In genomic region chr1:134816617-134817016, GRCm38 (mm10) we compare ENCODE assay signal across 8 mouse cellular contexts.
DNase-seq lines count a peak whose midpoint lies in the region; ATAC-seq and TF ChIP-seq lines count a peak whose summit lies in the region.

No protein-coding gene starts in this region.

- H3K9me3 ChIP-seq in hindbrain, postnatal 0 days (ENCODE audit: low read length): no peaks in the 10 kb centered on the region
- H3K9me3 ChIP-seq in lung, embryonic 14.5 days (ENCODE audit: low read depth, low read length): no peaks in the 10 kb centered on the region

- no peak overlapping the region for H3K4me2 ChIP-seq in hindbrain, postnatal 0 days (ENCODE audit: low read depth, low read length)
- no peak overlapping the region for H3K4me2 ChIP-seq in lung, embryonic 14.5 days

- no peak overlapping the region for H3K9ac ChIP-seq in hindbrain, postnatal 0 days (replicated peaks; ENCODE audit: low read length)
- no peak overlapping the region for H3K9ac ChIP-seq in lung, embryonic 14.5 days

- intact Hi-C loops in left cerebral cortex, postnatal 36 days (cut with DNase I): no loop called here

- ATAC-seq in hindbrain, postnatal 0 days: peak; percentile 67; the same call in 1 of the 2 replicates
- ATAC-seq in lung, embryonic 14.5 days (ENCODE audit: insufficient read depth): peak; percentile 96
- no peak for ATAC-seq in erythroblast, adult 5-6 weeks (replicated peaks; ENCODE audit: low FRiP score, poor library complexity, severe bottlenecking)

- no peaks in the 10 kb centered on the region for H3K36me3 ChIP-seq in hindbrain, postnatal 0 days (ENCODE audit: insufficient read depth, low read length)
- H3K36me3 ChIP-seq in lung, embryonic 14.5 days (ENCODE audit: insufficient read depth): no peaks in the 10 kb centered on the region

- H3K27me3 ChIP-seq in hindbrain, postnatal 0 days (ENCODE audit: insufficient read depth, low read length): no peaks in the 10 kb centered on the region
- no peaks in the 10 kb centered on the region for H3K27me3 ChIP-seq in lung, embryonic 14.5 days (ENCODE audit: insufficient read depth, low read length)

- H3K4me3 ChIP-seq in hindbrain, postnatal 0 days (ENCODE audit: low read length): no peak overlapping the region
- no peak overlapping the region for H3K4me3 ChIP-seq in lung, embryonic 14.5 days (ENCODE audit: low read depth, low read length)

- TF ChIP-seq CTCF in hindbrain, postnatal 0 days (IDR thresholded peaks at IDR 0.05; ENCODE audit: low read depth): no peak
- peak; percentile 35 for TF ChIP-seq CTCF in lung, embryonic 14.5 days (IDR thresholded peaks at IDR 0.05; ENCODE audit: low read depth)

- no peaks in the 10 kb centered on the region for H3K4me1 ChIP-seq in hindbrain, postnatal 0 days (ENCODE audit: insufficient read depth, low read length)
- peaks cover 23% of the 10 kb centered on the region for H3K4me1 ChIP-seq in lung, embryonic 14.5 days (ENCODE audit: insufficient read depth)

- H3K27ac ChIP-seq in hindbrain, postnatal 0 days: no peak overlapping the region
- peak overlapping the region; percentile 85 for H3K27ac ChIP-seq in lung, embryonic 14.5 days (ENCODE audit: low read depth)

- WGBS in hindbrain, postnatal 0 days: 33% methylated on average over 6 of the region's 6 CpGs
- WGBS in lung, embryonic 14.5 days: 29% methylated on average over 6 of the region's 6 CpGs

- DNase-seq in urinary bladder, postnatal 25 days (ENCODE audit: low spot score): peak; percentile 30
- no peak for DNase-seq in urinary bladder, adult 2 months (ENCODE audit: low spot score)
- DNase-seq in gastrocnemius, adult 8-10 months (ENCODE audit: low spot score in 2 of 2): peak; percentile 43 to 67
- peak; percentile 74 for DNase-seq in hindbrain, postnatal 0 days (ENCODE audit: low spot score)
- peak; percentile 97 for DNase-seq in lung, embryonic 14.5 days
- DNase-seq in T-cell, adult 2 months (ENCODE audit: low spot score): no peak
- DNase-seq in left cerebral cortex, postnatal 36 days (ENCODE audit: low spot score in 2 of 2): no peak

Comparison
In these comparisons a context has a peak if more than half of its experiments do, and no peak if none do; other contexts are left out.
1. DNase-seq: peak in urinary bladder, postnatal 25 days (single experiment), gastrocnemius, adult 8-10 months (2 of 2), hindbrain, postnatal 0 days (single experiment) and lung, embryonic 14.5 days (single experiment); none in urinary bladder, adult 2 months (single experiment), T-cell, adult 2 months (single experiment) and left cerebral cortex, postnatal 36 days (0 of 2).